Mouse (Mus musculus) olfactory bulb, adult 2 months (tissue): ENCODE data around the gene Adk. TPM values are rescaled to one million over a fixed set of nuclear protein-coding genes. Genes with fewer than 3 reads are reported as not detected.
"Not testable (repeated sequence)": the region's sequence is repeated elsewhere in the genome, so short reads cannot be mapped to it uniquely, and the experiment has no call there.

Source experiments
- H3K27ac ChIP-seq: fragments of 200-500 bp; 2 replicates; pipeline ENCODE4 v1.5.1; 2012; ENCODE audit warnings: low read depth, low read length; ENCODE audit not compliant: insufficient read depth
- H3K4me1 ChIP-seq: fragments of 200-500 bp; 2 replicates; pipeline ENCODE4 v1.6.1; 2012; ENCODE audit warnings: low read length; ENCODE audit not compliant: control insufficient read depth, insufficient read depth
- H3K4me3 ChIP-seq: fragments of 200-500 bp; 2 replicates; pipeline ENCODE4 v1.5.1; 2012; ENCODE audit warnings: mild to moderate bottlenecking, low read depth, low read length, moderate library complexity; ENCODE audit not compliant: insufficient read depth
- CTCF ChIP-seq: fragments of 200-500 bp; IDR thresholded peaks from 2 replicates; pipeline ENCODE4 v1.5.1; 2012; ENCODE audit warnings: low read depth, mild to moderate bottlenecking, low read length, moderate library complexity; ENCODE audit not compliant: insufficient read depth
- POLR2A ChIP-seq: fragments of 200-500 bp; IDR thresholded peaks from 2 replicates; pipeline ENCODE4 v1.6.1; 2012; ENCODE audit warnings: mild to moderate bottlenecking, low read depth, low read length, moderate library complexity; ENCODE audit not compliant: insufficient read depth
- WGBS: fragments of 180-500 bp; shearing (Covaris S2); methylation state at CpG from one replicate; pipeline ENCODE4 v1.1.7; 2018; 5-methylcytosine and 5-hydroxymethylcytosine counted together
- polyA plus RNA-seq: library from polyadenylated mRNA; stranded (reverse); fragments of >200 nt; gene quantifications from 2 replicates; pipeline ENCODE4 v1.2.4, GENCODE M21; 2012; ENCODE audit warnings: low replicate concordance; ENCODE audit not compliant: missing spikeins, insufficient read depth, insufficient read length

The Adk gene
- polyA plus RNA-seq, 1 experiment, result not detected

- Histone ChIP-seq H3K4me3 (no peak overlapping the region), H3K27ac (no peak overlapping the region), H3K4me1 (no peaks in the 10 kb centered on the region)
- TF ChIP-seq POLR2A (no peak), CTCF (no peak)
- WGBS, result 95% methylated on average over 3 of the region's 3 CpGs
These were observed 433.7 kb downstream of the Adk start for GRCm38 (mm10) chr14:21485961-21486520.

- H3K27ac ChIP-seq, H3K4me1 ChIP-seq, H3K4me3 ChIP-seq: not testable (repeated sequence)
- 93% methylated on average over 2 of the region's 2 CpGs for WGBS
These were observed 434.8 kb downstream of the Adk start for GRCm38 (mm10) chr14:21487135-21487534.

DNA sequence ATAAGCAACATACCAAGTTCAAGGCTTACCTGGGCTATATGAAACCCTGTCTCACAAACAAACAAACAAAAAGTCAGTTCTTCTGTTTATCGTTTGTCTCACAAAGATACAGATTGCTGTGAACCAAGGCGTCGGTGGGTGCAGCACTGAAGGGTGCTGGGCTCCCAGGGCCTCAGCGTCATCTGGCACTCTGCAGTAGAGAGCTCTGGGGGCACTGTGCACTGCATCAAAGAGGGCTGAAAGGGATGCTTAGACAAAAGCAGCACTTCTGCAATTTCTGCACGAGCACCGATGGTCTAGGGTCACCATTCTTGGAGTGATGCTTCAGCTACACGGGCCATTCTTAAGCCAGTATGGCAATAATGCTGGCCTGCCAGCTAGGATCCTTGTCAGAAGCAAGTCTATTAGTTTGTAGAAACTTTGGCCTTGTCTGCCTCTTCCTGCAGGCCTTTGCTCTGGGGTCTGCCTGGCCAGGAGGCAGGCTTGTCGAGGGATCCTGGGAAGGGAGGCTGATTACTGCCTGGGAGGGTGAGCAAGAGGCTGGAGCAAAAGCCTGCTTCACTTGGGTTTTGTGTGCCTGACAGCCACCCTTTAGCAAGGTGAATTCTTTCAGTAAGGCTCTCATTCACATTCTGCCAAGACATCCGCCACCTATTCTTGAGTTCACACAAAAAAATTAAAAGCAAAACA, 436.2 kb downstream of the Adk start:
- 53% methylated on average over 9 of the region's 9 CpGs for WGBS
- not testable (repeated sequence) for H3K4me3 ChIP-seq, H3K27ac ChIP-seq, H3K4me1 ChIP-seq

- TF ChIP-seq POLR2A, result no peak
- no peak for TF ChIP-seq CTCF
- WGBS, result 74% methylated on average over 3 of the region's 3 CpGs
- Histone ChIP-seq H3K27ac (no peak overlapping the region), H3K4me3 (no peak overlapping the region), H3K4me1 (no peaks in the 10 kb centered on the region)
These were observed 436.7 kb downstream of the Adk start for GRCm38 (mm10) chr14:21489116-21489485.

DNA sequence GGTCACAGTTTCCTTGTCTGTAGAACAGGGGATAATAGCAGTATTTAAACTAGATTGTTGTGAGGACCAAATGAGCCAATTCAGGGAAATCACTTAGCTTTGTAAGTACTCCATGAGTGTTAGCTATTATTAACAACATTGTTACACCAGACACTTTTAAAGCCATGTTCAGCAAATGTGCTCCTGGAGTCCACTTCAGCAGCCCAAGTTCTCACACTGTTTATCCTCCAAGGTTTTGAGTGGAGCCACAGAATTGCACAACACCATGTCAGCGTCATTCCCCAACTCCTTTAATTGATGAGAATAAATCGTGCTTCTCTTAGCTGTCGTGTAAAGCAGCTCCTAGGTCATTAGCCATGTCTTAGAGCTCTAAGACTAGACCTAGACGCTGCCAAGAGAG, 437.8 kb downstream of the Adk start:
- no peak overlapping the region for H3K4me3 ChIP-seq
- H3K27ac ChIP-seq, result no peak overlapping the region
- no peaks in the 10 kb centered on the region for H3K4me1 ChIP-seq
- TF ChIP-seq POLR2A (no peak), CTCF (no peak)
- 67% methylated on average over 4 of the region's 4 CpGs for WGBS

Other genes with a start within 250 kb of the Adk start
- gene Plau, start 215.9 kb upstream of the Adk start, polyA plus RNA-seq, result not detected in 2 replicates
- gene Vcl, start 123.2 kb upstream of the Adk start, polyA plus RNA-seq, result not detected in 2 replicates
- not detected in 2 replicates for gene Ap3m1, start 66 bp upstream of the Adk start, polyA plus RNA-seq